Mouse (Mus musculus) erythroblast, embryonic 14.5 days (primary cell): Measurements from ENCODE around the gene Olfr1254. TPM values are rescaled to one million over a fixed set of nuclear protein-coding genes. Genes with fewer than 3 reads are reported as not detected.

Experiments used
- H3K27me3 ChIP-seq: 2 replicates; pipeline ENCODE4 v1.6.1; 2012; ENCODE audit warnings: inconsistent platforms; ENCODE audit not compliant: control insufficient read depth
- H3K36me3 ChIP-seq: 2 replicates; pipeline ENCODE4 v1.6.1; 2012; ENCODE audit warnings: mild to moderate bottlenecking, inconsistent platforms; ENCODE audit not compliant: control insufficient read depth
- H3K4me1 ChIP-seq: 2 replicates; pipeline ENCODE4 v1.6.1; 2012; ENCODE audit warnings: inconsistent platforms; ENCODE audit not compliant: control insufficient read depth
- H3K4me3 ChIP-seq: replicated peaks from 2 replicates; pipeline ENCODE3; 2012; ENCODE audit warnings: moderate library complexity, mild to moderate bottlenecking, inconsistent platforms
- H3K9me3 ChIP-seq: 2 replicates; pipeline ENCODE4 v1.6.1; 2012; ENCODE audit warnings: low read length, inconsistent platforms, mixed read lengths; ENCODE audit not compliant: control insufficient read depth
- GATA1 ChIP-seq: IDR thresholded peaks from 2 replicates; pipeline ENCODE4 v1.6.1; 2012; ENCODE audit warnings: low read length, inconsistent platforms, mixed read lengths
- TAL1 ChIP-seq: IDR thresholded peaks from 3 replicates; pipeline ENCODE4 v1.6.1; 2012; ENCODE audit warnings: low read length, inconsistent platforms, mixed read lengths
- polyA plus RNA-seq: library from polyadenylated mRNA; stranded (reverse); fragments of >175 nt; gene quantifications from 2 replicates; pipeline ENCODE4 v1.2.3, GENCODE M21; 2012

Olfr1254 gene
- polyA plus RNA-seq, result not detected in 2 replicates

DNA sequence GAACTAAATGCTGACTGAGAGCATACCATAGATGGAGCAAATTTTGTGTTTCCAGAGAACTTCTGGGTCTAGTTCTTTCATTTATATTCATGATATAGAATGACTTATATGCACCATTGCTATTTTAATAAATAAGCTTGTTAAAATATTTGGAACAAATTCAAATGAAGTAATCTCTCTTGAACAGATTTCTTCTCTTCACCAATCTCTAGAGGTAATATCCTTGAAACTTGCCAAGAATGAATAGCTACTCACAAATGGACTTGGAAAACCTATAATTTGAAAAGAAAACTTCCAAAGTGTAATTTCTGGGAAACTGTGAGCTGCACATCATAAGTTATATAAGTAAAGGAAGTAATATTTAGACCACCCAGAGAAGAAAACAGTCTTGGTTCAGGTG lies at the start of gene Olfr1254:
TSS of gene Olfr1254 (minus strand) at position 101 of the 400 bp plus-strand sequence.
- Histone ChIP-seq H3K27me3 (no peaks in the 10 kb centered on the region), H3K9me3 (peaks cover 2% of the 10 kb centered on the region; the same call in 1 of the 2 replicates), H3K4me3 (no peak within 1 kb of the TSS), H3K4me1 (no peaks in the 10 kb centered on the region), H3K36me3 (no peaks in the 10 kb centered on the region)
- no peak for TF ChIP-seq GATA1
- TF ChIP-seq TAL1, result no peak

GRCm38 (mm10) chr2:89841455-89841854 lies 48.0 kb upstream of the Olfr1254 start, which contains the start of gene Olfr1256:
Gene Olfr1256, minus strand, starts transcription at chr2:89841555.
- Histone ChIP-seq H3K36me3 (no peaks in the 10 kb centered on the region), H3K4me3 (no peak within 1 kb of the TSS), H3K9me3 (no peaks in the 10 kb centered on the region; the same call in 1 of the 2 replicates), H3K27me3 (no peaks in the 10 kb centered on the region), H3K4me1 (no peaks in the 10 kb centered on the region)
- TF ChIP-seq GATA1, result no peak
- no peak for TF ChIP-seq TAL1

DNA sequence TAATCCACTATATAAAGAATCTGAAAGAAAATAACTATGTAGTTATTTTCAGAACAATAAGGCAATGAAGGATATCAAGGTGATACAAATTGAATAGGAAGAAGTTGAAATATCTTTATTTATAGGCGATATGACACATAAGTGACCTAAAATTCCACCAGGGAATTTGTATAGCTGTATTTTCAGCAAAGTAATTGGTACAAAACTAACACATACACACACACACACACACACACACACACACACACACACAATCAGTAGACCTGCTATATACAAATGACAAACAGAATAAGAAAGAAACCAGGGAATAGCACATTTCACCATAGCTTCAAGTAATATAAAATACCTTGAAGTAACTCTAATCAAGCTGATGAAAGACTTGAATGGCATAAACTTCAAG lies 26.8 kb upstream of the Olfr1254 start:
- Histone ChIP-seq H3K27me3 (no peaks in the 10 kb centered on the region), H3K36me3 (no peaks in the 10 kb centered on the region), H3K4me1 (no peaks in the 10 kb centered on the region), H3K9me3 (no peaks in the 10 kb centered on the region), H3K4me3 (no peak overlapping the region)
- no peak for TF ChIP-seq GATA1
- no peak for TF ChIP-seq TAL1

- no peaks in the 10 kb centered on the region for H3K36me3 ChIP-seq
- H3K9me3 ChIP-seq, result no peaks in the 10 kb centered on the region
- TF ChIP-seq GATA1, result no peak
- TF ChIP-seq TAL1, result no peak
- no peak within 1 kb of the TSS for H3K4me3 ChIP-seq
- no peaks in the 10 kb centered on the region for H3K27me3 ChIP-seq
- no peaks in the 10 kb centered on the region for H3K4me1 ChIP-seq
Observed at GRCm38 (mm10) chr2:89811751-89812150, 18.3 kb upstream of the Olfr1254 start, which contains the start of gene Olfr1255. Gene Olfr1255, plus strand, starts transcription at chr2:89812051.

DNA sequence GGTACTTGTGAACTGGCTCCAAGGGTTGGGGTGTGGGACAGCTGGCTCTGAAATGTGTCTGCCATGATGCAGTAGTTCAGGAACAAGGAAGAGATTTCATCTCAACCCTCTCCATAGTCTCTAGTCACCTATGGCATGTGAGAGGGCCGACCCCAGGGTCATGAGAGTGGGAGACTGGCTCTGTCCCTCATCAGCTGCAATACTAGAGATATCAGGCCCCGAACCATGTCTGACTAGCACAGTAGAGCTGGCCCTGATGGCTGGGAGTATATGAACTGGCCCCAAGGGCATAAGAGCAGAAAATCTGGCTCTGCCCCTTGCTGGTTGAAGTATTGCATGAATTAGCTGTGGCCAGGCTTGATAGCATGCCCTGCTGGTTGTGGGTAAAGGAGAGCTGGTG lies 17.3 kb upstream of the Olfr1254 start:
- Histone ChIP-seq H3K4me1 (no peaks in the 10 kb centered on the region), H3K27me3 (no peaks in the 10 kb centered on the region)

GRCm38 (mm10) chr2:89799583-89799982 lies 6.2 kb upstream of the Olfr1254 start:
- H3K4me3 ChIP-seq, result no peak overlapping the region
- H3K36me3 ChIP-seq, result no peaks in the 10 kb centered on the region
- H3K9me3 ChIP-seq, result peaks cover 2% of the 10 kb centered on the region; the same call in 1 of the 2 replicates
- TF ChIP-seq GATA1 (no peak), TAL1 (no peak)
- no peaks in the 10 kb centered on the region for H3K4me1 ChIP-seq
- no peaks in the 10 kb centered on the region for H3K27me3 ChIP-seq

More for the DNA sequence above, 17.3 kb upstream of the Olfr1254 start:
- Histone ChIP-seq H3K4me3 (no peak overlapping the region), H3K9me3 (no peaks in the 10 kb centered on the region; the same call in 1 of the 2 replicates), H3K36me3 (no peaks in the 10 kb centered on the region)
- TF ChIP-seq GATA1 (no peak), TAL1 (no peak)

GRCm38 (mm10) chr2:89756990-89757389 lies 36.4 kb downstream of the Olfr1254 start, which contains the start of gene Olfr1253:
Gene Olfr1253, minus strand, starts transcription at chr2:89757090.
- H3K4me1 ChIP-seq, result no peaks in the 10 kb centered on the region
- H3K27me3 ChIP-seq, result no peaks in the 10 kb centered on the region
- H3K9me3 ChIP-seq, result no peaks in the 10 kb centered on the region
- H3K36me3 ChIP-seq, result no peaks in the 10 kb centered on the region
- no peak within 1 kb of the TSS for H3K4me3 ChIP-seq
- TF ChIP-seq GATA1 (no peak), TAL1 (no peak)

Other genes starting within 250 kb of the Olfr1254 start
- not detected in 2 replicates for gene Olfr1245, start 215.2 kb downstream of the Olfr1254 start, polyA plus RNA-seq
- gene Olfr1246, start 200.5 kb downstream of the Olfr1254 start, polyA plus RNA-seq, result not detected in 2 replicates
- gene Olfr1247, start 179.5 kb downstream of the Olfr1254 start, polyA plus RNA-seq, result 0.01 TPM in 1 of 2 replicates, not detected in the other
- not detected in 2 replicates for gene Olfr1248, start 175.4 kb downstream of the Olfr1254 start, polyA plus RNA-seq
- gene Olfr1249, start 158.6 kb downstream of the Olfr1254 start, polyA plus RNA-seq, result not detected in 2 replicates
- not detected in 2 replicates for gene Olfr1250, start 132.2 kb downstream of the Olfr1254 start, polyA plus RNA-seq
- not detected in 2 replicates for gene Olfr1251, start 121.7 kb downstream of the Olfr1254 start, polyA plus RNA-seq
- gene Olfr1252, start 68.6 kb downstream of the Olfr1254 start, polyA plus RNA-seq, result not detected in 2 replicates
- not detected in 2 replicates for gene Olfr1253, start 36.5 kb downstream of the Olfr1254 start, polyA plus RNA-seq
- not detected in 2 replicates for gene Olfr1255, start 18.4 kb upstream of the Olfr1254 start, polyA plus RNA-seq
- 0.02 TPM in 1 of 2 replicates, not detected in the other for gene Olfr1256, start 47.9 kb upstream of the Olfr1254 start, polyA plus RNA-seq
- not detected in 2 replicates for gene Olfr48, start 54.6 kb upstream of the Olfr1254 start, polyA plus RNA-seq
- not detected in 2 replicates for gene Olfr1257, start 84.8 kb upstream of the Olfr1254 start, polyA plus RNA-seq
- not detected in 2 replicates for gene Olfr1258, start 133.7 kb upstream of the Olfr1254 start, polyA plus RNA-seq
- not detected in 2 replicates for gene Olfr1259, start 155.0 kb upstream of the Olfr1254 start, polyA plus RNA-seq
- 0.01 TPM in 1 of 2 replicates, not detected in the other for gene Olfr1260, start 180.7 kb upstream of the Olfr1254 start, polyA plus RNA-seq
- not detected in 2 replicates for gene Olfr1261, start 197.6 kb upstream of the Olfr1254 start, polyA plus RNA-seq
- not detected in 2 replicates for gene Olfr1262, start 206.5 kb upstream of the Olfr1254 start, polyA plus RNA-seq
- not detected in 2 replicates for gene Olfr1263, start 218.5 kb upstream of the Olfr1254 start, polyA plus RNA-seq
- 0.01 TPM in 1 of 2 replicates, not detected in the other for gene Olfr1264, start 232.0 kb upstream of the Olfr1254 start, polyA plus RNA-seq
- gene Olfr1265, start 241.7 kb upstream of the Olfr1254 start, polyA plus RNA-seq, result not detected in 2 replicates